Mouse (Mus musculus) liver, embryonic 11.5 days (tissue): Measurements from ENCODE around the gene Gm45623. TPM values are rescaled to one million over a fixed set of nuclear protein-coding genes. Genes with fewer than 3 reads are reported as not detected.
A peak's percentile ranks its signal among the peaks of the same experiment; 100 is the strongest.

Experiments
- ATAC-seq: fragments of 200-750 bp; cut with Nextera tagmentation; replicated peaks from 2 replicates; pipeline ENCODE4 v1.8.0; 2017; ENCODE audit warnings: moderate number of reproducible peaks, mild to moderate bottlenecking, moderate TSS enrichment, moderate library complexity; ENCODE audit not compliant: low FRiP score
- DNase-seq: peaks from one replicate; pipeline ENCODE4 v3.0.0-alpha.2; 2017; ENCODE audit warnings: low spot score
- H3K27ac ChIP-seq: fragments of 300-500 bp; sonication (generic); 2 replicates; pipeline ENCODE4 v1.5.1; 2014; ENCODE audit warnings: mild to moderate bottlenecking, low read depth, low read length, control low read depth
- H3K27me3 ChIP-seq: fragments of 300-500 bp; sonication (generic); replicated peaks from 2 replicates; pipeline ENCODE4 v1.6.1; 2014; ENCODE audit warnings: low read length, mixed read lengths; ENCODE audit not compliant: control insufficient read depth, insufficient read depth
- H3K36me3 ChIP-seq: fragments of 300-500 bp; sonication (generic); 2 replicates; pipeline ENCODE4 v1.6.1; 2014; ENCODE audit warnings: mild to moderate bottlenecking, low read length, moderate library complexity, mixed read lengths; ENCODE audit not compliant: control insufficient read depth, insufficient read depth
- H3K4me1 ChIP-seq: fragments of 300-500 bp; sonication (generic); replicated peaks from 2 replicates; pipeline ENCODE4 v1.6.1; 2014; ENCODE audit warnings: low read length, mixed read lengths; ENCODE audit not compliant: control insufficient read depth, insufficient read depth
- H3K4me2 ChIP-seq: fragments of 300-500 bp; sonication (generic); 2 replicates; pipeline ENCODE4 v1.6.1; 2014; ENCODE audit warnings: mild to moderate bottlenecking, control low read depth, moderate library complexity
- H3K4me3 ChIP-seq: fragments of 300-500 bp; sonication (generic); 2 replicates; pipeline ENCODE4 v1.5.1; 2014; ENCODE audit warnings: low read depth, low read length, control low read depth
- H3K9ac ChIP-seq: fragments of 300-500 bp; sonication (generic); 2 replicates; pipeline ENCODE4 v1.6.1; 2014; ENCODE audit warnings: low read depth, low read length, control low read depth
- H3K9me3 ChIP-seq: fragments of 300-500 bp; sonication (generic); 2 replicates; pipeline ENCODE4 v1.6.1; 2016; ENCODE audit warnings: low read length, inconsistent platforms, mixed read lengths; ENCODE audit not compliant: control insufficient read depth
- WGBS: fragments of 180-500 bp; shearing (Covaris S2); extraction: QIAGEN DNeasy Blood & Tissue Kit; methylation state at CpG from one replicate; pipeline ENCODE4 v1.1.7; 2014; 5-methylcytosine and 5-hydroxymethylcytosine counted together
- polyA plus RNA-seq: library from polyadenylated mRNA; unstranded; fragments of >200 nt; fragmentation: Nextera tagmentation; extraction: Ambion mirVana; gene quantifications from 2 replicates; pipeline ENCODE4 v1.2.1, GENCODE M21; 2014

Gene Gm45623
- polyA plus RNA-seq, 1 experiment from 2014 or later = not detected

DNA sequence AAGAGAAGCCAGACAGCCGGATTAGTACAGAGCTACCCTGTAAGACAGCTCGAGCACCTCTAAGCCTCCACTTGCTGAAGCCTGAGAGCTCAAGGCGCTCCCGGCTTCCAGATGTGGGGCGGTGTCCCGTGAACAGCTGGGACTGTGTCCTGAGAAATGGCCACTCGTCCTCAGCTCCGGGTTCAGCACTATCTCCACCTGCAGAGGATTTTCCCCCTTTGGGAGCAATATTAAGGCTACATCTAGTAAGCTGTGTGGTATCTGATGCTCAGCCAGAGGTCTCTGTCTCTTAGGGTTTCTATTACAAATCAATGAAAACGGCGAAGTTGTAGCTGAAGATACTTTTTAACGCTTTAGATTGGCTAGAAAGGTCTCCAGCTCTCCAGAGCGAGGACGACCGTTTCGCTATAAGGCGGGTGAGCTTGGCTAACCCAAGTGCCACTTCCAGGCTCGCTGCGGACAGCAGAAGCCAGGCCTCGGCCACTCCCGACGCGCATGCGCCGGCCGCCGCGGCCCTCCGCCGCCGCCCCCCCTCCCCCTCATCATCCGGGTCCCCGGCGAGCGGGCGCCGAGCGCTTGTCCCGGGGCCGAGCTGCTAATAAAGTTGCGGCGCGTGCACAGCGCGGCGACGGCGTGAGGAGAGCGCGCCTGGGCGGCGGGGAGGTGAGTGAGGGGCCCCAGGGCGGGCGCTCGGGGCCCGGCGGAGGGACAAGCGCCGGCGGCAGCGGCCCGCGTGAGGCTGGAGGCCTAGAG, 51.0 kb downstream of the Gm45623 start, which contains the start of gene Smad5:
Gene Smad5, plus strand, starts transcription at position 542 of the 753 bp plus-strand sequence.
- no peaks in the 10 kb centered on the region for H3K36me3 ChIP-seq
- WGBS = 4% methylated on average over 61 of the region's 62 CpGs
- peak; percentile 79 for ATAC-seq
- no peaks in the 10 kb centered on the region for H3K9me3 ChIP-seq
- H3K4me3 ChIP-seq = peak within 1 kb of the TSS; percentile 78
- DNase-seq = peak; percentile 94
- peaks cover 17% of the 10 kb centered on the region for H3K4me1 ChIP-seq
- H3K9ac ChIP-seq = peak within 1 kb of the TSS; percentile 94
- H3K27ac ChIP-seq = peak within 1 kb of the TSS; percentile 99
- H3K4me2 ChIP-seq = peak within 1 kb of the TSS; percentile 82
- H3K27me3 ChIP-seq = no peaks in the 10 kb centered on the region

Other genes starting within 250 kb of the Gm45623 start
- gene Fbxl21, start 231.4 kb downstream of the Gm45623 start, polyA plus RNA-seq = 1.2 and 1.3 TPM in 2 replicates
- gene Lect2, start 205.3 kb downstream of the Gm45623 start, polyA plus RNA-seq = 31.8 and 34.4 TPM in 2 replicates
- gene Tgfbi, start 144.3 kb downstream of the Gm45623 start, polyA plus RNA-seq = 27.6 and 28.2 TPM in 2 replicates
- 16.8 and 18.5 TPM in 2 replicates for gene Smad5, start 50.8 kb downstream of the Gm45623 start, polyA plus RNA-seq
- not detected in 2 replicates for gene Trpc7, start 142.2 kb upstream of the Gm45623 start, polyA plus RNA-seq